Mouse (Mus musculus): ENCODE data around the gene Bcl11a.

- TF ChIP-seq CTCF (IDR thresholded peaks at IDR 0.05; ENCODE audit: low read depth, low read length) (no peak), GATA1 (IDR thresholded peaks at IDR 0.05; ENCODE audit: borderline replicate concordance, low read length) (no peak), POLR2AphosphoS5 (IDR thresholded peaks at IDR 0.05; ENCODE audit: insufficient replicate concordance, low read depth, low read length) (no peak), TAL1 (conservative IDR thresholded peaks at IDR 0.05; ENCODE audit: low read depth, low read length) (no peak)
Measured at GRCm38 (mm10) chr11:24159656-24160055, 81.8 kb downstream of the Bcl11a start.

Data from G1E (cell line).